Mouse (Mus musculus): ENCODE measurements at regions not wholly inside any gene's neighbourhood (a gene's known extent, or its start where the extent isn't known, plus 50 kb on each side); places are given as distances from the start of the nearest gene placed in this dataset.

DNA sequence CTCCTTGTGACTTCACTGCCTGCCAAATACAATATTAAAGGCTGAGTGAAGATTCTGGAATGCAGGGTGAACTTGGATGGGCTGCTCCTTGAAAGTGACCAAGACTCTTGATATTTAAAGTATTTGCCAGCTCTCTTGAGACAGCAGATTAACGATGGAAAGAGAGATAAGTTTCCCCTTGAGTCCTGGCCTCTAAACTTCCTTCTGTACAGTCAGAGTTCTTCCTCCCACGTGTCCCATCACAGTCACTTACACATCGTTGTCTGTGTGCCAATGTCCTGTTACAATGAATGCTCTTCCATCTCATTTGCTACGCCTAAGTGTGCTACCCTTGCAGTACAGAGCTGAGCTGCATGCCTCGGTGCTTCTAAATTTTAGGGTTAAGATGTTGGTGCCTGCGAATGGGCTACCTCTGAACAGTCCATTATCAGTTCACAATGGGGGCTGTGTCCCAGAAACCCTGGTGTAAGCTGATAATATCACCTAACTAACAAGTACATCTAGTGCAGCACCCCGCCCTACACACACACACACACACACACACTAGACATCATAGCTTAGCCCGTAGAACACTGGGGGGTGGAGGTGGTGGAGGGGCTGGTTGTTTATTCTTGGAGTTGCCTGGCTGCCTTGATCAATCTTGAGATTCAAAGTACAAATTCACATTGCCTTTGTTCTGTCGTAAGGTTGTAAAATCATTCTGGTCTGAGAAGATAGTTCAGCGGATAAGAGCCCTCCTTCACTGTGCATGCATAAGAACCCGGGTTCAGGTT, 207.9 kb upstream of the Pgrmc2 start:
- peak; percentile 25 for DNase-seq

DNA sequence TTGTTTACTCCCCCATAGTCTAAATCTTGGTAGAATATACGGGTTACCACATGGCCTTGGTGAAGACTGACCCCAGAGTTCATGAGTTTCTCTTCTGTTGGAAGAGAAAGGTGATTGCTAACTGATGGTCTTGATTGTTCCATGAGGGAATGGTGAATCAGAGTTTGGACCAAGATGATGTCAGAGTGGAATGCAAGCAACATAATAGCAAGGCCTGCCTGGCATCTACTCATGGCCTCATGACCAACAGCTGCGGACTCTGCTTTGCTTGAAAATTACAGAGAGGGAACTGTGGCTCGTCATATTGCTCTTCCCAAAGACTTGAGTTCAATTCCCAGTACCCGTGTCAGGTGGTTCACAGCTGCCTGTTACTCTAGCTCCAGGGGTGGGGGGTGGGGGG, 205.9 kb upstream of the Pgrmc2 start:
- no peak for DNase-seq

DNA sequence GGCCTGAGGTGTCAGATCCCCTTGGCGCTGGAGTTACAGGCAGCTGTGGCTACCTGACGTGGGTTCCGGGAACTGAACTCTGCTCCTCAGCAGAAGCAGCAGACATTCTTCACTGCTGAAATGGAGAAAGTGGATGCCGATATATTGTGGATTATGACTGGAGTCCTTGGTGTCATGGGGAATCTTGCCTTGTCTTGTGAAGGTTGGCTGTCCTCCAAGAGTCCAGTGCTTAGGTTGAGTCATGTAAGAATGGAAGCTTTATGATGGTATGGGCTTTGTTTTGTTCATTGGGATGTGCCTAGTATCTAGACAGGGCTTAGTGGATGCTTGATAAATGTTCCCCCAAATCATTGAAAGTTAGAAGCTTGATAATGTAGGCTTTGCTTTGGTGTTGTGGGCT, 205.2 kb upstream of the Pgrmc2 start:
- no peak for DNase-seq

DNA sequence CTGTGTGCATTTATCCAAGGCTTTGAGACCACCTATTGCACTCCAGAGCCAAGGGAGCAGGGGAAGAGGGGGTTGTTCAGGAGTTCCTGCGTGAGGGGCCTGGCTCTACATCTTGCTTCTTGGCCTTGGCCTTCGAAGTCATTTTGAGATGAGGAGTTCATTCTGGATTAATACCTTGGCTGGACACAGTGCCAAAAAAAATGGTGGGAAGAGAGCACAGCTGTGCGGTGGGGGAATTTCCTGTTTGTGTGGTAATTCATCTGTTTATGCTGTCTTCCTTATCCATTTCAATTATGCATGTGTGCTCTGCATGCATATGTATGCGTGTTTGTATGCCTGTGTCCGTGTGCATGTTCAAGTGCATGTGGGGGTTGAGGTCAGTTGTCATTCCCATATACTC, 202.5 kb upstream of the Pgrmc2 start:
- peak; percentile 11 for DNase-seq

DNA sequence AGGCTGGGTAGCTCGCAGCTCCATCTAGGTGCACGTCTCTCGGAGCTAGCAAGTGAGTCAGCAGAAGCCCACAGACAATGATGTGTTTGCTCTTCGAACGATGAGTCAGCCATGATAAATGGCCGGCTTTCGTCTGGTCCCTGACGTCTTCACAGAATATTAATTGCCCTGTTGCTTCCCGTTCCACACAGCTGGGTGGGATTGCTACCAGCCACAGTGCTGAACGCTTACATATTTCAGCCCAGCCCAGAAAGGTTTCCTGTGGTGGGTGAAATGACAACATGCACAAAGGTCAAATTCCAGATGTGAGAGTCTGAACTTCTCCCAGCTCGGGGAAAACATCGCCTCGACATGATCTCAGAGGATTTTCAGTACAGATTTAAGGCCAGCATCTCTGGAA, 202.1 kb upstream of the Pgrmc2 start:
- DNase-seq, result peak; percentile 74

DNA sequence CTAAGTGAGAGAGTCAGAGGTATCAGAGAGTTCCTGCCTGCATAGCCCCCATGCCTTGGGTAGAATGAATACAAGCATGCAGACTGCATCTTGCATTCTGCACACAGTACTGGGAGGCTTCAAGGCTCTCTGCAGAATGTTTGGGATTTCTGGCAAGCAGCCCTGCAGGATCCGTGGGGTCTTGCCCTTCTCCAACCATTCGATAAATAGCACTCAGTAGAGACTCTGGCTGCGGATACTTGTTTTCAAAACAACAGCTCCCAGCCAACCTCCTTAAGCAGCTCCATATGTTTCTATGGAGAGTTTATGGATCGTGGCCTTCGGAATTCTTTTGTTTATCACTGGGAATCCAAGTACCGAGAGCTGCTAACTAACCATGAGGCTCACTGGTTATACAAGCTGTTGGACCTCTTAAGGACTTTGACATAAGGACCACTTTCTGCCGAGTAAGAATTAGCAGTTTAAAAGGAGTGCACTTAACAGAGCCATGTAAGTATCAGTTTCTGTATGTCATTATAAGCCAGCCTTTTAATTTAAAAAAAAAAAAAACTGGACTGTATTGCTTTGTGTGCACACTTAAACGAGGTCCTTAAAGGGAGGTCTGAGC, 199.7 kb upstream of the Pgrmc2 start:
- peak; percentile 18 for DNase-seq

DNA sequence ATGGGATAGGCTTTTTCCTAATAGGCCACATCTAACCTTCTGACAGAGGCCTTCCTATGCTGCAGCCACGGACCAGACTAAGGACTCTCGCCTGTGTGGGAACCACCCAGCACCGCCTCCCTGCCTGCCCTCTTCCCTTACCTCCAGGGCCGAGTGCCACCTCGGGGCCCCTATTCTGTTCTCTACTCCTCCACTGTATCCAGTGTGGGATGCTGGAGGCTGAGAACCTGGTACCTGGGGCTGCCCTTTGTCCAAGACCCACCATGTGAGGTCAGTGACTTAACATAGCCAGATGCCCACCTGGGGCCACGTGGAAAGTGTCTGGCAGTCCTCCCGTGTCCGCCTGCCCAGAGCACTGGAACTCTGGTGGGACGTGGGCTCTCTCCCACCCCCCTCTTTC, 193.2 kb upstream of the Pgrmc2 start:
- no peak for DNase-seq

DNA sequence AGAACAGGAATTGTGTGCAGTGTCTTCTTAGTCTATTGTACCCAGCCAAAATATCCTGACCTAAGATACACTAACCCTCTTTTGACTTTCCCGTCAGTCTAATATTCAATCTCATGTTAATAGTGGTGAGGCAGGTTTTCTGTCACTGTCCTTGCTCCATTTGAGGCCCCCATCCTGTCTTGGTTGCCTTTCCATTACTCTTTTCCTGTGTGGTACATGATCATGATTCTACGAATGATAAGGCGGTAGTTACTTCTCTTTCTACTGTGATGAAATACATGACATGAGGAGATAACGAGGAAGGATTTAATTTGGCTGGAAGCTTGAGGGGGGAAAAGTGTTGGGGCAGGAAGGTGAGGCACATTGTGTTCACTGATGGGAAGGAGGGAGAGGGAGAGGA, 185.7 kb upstream of the Pgrmc2 start:
- no peak for DNase-seq

DNA sequence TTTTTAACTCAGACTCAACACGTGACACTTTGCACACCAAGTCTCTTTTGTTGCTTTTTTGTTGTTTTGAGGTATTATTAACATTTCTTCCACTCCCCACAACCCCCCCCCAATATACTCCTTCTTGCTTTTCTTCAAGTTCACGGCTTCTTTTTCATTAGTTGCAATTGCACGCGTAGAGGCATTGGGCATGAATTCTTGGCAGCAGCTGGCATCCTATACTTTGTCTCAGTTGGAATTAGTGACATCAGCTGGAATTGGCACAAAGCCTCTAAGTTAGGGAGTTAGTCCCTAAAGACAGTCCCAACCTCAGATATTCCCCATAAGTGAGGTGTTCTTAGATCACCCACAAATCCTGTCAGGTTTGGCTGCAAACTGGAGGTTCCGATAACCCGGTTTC, 183.4 kb upstream of the Pgrmc2 start:
- DNase-seq, result no peak

DNA sequence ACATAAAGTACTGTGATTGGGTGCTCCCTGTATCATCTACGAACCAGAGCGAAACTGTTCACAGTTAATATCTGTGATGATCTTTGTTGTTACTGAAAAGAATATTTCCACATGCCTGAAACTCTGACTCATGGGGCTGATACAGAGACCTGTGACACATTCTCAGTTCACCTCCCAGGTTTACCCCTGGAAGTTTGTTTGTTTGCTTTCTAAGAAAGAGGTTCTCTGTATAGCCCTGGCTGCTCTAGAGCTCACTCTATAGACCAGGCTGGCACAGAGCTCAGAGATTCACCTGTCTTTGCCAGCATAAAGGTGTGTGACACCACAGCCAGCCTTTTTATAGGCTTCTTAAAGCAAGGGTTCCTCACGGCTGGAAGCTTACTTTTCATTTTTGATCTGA, 182.6 kb upstream of the Pgrmc2 start:
- no peak for DNase-seq

DNA sequence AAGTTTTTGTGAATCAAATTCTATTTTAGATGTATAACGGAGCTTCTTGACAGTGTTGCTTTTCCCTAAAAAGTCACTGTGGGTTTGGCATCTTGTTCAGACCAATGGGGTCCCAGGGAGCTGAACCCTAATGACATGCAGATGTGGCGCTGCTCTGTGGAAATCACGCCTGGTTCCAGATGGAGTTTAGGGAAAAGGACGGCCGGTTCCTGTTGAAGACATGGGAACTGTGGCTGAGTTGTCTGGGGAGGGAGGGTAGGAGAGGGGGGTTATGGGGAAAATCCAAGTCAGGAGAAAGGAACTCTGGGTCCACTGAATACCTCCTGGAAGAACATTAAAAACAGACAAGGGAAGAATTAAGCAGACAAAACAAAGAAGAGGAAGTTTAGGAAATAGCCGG, 175.4 kb upstream of the Pgrmc2 start:
- DNase-seq, result no peak

DNA sequence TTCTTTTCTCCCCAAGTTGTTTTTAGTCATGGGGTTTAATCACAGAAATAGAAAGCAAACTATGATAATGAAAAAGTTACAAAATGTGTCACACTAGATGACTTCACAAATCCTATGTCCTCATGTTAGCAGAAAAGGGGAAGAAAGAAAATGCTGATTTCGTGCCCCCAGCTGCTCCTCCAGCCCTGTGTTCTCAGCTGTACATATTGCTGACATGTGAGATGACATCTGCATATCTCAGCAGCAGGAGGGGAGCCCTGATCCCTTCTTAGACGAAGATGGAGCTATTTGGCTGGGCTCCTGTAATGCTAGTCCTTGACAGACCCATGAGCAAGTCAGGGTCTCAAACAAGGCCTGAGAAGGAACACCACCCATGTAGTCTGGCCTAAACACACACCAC, 162.1 kb upstream of the Pgrmc2 start:
- no peak for DNase-seq

DNA sequence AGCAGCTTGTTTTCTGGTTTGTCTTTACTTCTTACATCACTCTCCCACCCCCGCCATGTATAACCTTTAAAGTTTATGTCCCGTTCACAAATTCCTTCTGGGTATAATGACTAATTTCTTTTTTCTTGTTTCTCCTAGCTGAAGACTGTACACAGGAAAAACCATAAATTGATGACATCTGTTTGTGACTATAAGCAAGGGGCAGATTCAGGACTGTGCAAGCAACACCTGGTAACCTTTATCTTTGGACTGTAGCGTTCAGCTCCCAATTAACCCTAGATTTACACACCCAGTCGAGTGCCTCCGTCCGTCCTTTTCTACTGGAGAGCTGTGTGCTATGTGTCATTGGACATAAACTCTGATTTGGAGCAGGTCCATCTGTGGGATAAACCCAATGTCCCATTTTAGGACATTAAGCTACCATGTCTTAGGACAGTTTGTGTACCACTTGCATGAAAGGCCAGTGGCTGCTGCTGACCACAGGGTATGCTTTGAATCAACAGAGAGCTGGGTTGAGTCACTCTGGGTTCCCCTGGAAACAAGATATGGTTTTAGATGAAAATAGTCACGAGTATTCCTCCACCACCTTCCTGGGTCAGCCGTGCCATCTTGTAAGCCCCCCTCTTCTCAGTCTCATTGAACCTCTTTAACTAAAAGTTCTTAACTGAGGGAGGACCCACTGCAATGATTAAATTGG, 159.2 kb upstream of the Pgrmc2 start:
- no peak for DNase-seq

DNA sequence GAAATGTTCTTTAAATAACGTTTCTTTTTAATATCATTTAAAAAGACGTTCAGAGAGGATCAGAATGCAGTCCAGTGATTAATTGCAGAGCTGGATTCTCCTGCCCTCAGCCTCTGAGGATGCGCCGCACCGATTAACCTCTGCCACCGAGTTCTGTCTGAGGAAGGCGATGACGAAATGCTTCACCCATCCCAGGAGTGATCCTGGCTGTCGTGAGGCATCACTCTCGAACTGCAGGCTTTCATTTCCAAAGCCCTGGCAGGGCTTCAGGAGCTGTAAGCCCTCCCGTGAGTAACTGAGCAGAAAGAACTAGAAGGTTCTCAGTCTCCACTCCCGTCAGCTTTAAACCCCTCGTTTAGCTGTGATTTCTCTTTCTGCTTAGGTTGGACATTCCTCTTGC, 157.0 kb upstream of the Pgrmc2 start:
- no peak for DNase-seq

DNA sequence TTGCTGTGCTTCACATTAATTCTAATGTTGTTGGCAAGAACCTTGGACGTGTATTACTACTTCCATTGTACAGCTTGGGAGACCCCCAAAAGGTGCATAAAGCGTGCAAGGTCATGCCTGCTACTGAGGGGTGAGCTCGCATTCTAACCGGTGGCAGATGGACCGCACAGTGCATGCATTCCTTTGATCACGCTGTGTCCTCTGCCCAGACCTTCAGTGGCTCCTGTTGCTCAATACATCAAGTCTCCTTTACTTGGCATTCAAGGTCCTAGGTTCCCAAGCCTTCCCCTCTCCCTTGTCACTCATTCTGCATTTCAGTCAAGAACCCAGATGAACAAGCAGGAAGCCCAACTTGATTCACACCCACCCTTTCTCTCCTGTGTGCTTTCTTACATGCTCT, 156.4 kb upstream of the Pgrmc2 start:
- DNase-seq, result no peak

DNA sequence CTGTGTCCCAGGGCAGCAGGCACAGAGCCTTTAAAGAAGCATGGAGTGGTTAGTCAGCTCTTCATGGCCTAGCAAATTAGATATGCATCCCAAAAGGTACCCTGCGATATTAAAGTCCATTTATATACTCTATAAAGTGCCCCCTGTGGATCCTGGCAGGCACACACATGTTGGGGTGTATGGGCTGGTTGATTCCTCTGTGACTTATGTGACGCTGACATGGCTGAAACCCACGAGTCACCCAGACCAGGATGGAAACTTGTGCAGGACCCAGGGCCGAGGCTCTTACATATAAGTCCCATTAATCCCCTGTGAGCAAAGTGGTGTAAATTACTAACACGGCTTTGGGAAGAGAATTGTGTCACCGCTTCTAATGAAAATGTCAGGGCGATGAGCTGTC, 155.2 kb upstream of the Pgrmc2 start:
- no peak for DNase-seq

DNA sequence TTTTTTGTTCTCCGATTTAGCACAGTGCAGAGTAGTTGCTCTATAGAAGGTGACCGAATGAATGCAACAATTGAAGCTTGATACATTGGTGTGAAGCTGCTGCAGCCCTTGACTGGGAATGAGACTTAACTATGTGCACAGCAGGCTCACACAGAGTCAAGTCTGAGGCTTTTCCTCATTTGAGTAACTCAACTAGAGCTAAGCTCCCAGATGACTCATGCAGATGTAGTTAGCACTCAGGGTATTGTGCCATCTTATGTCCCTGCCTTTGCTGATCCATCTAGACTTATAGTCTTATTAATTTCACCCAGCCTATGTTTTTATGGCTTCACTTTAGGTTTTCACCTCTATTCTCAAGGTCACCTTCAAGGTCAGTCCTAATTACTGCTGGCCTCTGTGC, 152.8 kb upstream of the Pgrmc2 start:
- DNase-seq, result no peak

DNA sequence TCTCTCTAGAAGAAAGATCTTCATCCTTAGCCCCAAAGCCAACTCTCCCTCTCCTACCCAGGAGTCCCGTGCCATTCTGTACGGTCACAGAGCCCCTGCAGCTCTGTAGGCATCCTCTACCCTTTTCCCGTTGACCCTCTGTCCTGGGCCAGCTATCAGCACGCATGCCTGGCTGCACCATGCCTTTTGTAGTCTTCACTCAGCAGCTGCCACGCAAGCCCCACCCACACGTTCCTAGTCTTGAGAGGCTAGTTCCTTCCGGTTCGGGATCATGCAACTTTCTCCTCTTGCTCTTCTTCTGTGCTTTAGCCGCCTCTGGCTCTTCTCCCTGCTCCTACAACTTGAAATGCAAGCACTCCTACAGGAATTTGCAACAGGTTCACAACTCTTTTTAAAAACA, 152.1 kb upstream of the Pgrmc2 start:
- DNase-seq, result no peak

DNA sequence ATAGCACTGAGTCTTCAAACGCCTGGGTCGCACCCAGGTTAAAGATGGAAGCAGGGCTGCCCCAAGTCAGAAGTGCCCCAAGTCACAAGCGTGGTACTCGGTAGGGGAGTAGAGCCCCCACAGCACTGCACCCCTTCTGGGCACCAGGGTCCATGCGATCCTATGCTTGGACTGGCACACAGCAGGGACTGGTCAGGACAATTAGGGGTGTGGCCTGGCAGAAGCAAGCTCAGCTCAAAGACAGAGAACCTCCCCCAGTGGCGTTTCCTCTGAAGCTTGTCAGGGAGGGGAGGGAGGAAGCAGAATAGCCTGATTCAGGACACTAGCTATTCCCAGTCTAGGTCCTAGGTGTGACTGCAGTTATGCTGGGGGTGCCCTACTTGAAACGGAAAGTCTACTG, 151.3 kb upstream of the Pgrmc2 start:
- no peak for DNase-seq

DNA sequence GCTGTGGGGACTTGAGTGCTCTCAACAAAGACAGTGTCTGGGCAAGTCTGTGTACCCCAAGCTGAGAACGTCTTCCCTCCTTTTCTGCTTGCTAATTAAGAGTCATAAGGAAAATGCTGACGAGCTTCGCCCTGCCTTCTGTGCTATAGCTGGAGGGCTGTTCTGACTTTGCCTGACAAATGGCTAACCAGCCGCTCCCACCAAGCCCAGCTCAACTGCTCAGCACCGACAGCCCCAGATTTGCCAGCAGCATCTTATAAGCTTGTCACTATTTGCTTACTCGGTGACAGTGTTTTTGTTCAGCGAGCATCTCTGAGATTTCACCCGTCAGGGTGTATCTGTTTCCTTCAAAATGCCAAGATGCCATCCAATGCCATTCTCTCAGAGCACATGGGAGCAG, 150.6 kb upstream of the Pgrmc2 start:
- DNase-seq, result no peak

DNA sequence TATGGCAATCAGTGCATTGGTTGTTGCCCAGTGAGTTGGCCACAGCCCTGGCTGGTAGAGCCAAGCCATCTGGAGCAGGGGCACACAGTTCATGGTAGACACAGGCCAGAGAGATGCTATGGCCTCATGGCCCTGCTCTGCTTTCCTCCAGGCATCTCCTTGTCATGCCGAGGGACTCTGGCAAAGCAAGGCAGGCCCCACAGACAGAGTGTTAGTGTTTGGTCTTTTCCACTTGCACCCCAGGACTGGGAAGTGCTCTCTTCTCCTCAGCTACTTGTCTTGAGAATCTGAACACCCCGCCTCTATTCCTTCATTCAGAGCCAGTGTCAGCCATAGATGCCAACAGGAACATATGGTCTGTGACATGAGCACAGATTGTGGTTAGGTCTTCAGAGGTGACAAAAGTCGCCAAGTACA, 148.1 kb upstream of the Pgrmc2 start:
- no peak for DNase-seq

DNA sequence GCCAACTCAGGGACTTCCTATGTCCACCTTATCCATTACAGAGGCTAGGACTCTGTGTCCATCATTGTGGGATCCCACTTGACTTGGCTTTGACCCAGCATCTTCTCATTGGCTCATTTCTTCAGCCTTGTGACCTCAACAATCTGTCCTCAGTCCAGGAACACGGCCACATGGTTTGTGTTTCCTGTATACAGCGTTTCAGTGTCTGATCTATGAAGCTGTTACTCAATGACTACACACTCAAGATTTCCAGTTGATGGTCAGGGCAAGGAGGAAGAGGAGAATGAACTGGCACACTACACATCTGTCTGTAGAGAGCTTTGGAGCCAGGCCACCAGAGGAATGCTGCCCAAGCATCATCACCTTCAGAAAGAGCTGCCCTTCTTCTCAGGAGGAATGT, 146.6 kb upstream of the Pgrmc2 start:
- DNase-seq, result no peak

DNA sequence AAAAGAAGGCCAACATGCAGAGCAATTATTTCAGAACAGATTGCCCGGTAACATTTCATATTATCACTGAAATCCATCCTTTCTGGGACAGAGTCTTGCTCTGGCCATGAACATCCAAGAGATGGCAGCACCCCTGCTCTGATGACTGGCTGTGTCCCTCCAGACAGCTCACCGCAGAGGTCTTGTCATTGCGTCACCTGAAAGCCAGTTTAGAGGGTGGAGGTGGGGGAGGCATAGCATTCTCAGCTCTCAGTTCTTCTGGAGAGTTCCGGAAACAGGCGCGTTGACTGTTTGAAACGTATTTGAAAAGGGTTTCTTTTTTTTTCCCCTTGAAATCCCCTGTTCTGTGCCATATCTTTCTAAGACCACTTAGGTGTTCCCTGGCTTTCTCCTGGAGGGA, 145.7 kb upstream of the Pgrmc2 start:
- DNase-seq, result peak; percentile 45

DNA sequence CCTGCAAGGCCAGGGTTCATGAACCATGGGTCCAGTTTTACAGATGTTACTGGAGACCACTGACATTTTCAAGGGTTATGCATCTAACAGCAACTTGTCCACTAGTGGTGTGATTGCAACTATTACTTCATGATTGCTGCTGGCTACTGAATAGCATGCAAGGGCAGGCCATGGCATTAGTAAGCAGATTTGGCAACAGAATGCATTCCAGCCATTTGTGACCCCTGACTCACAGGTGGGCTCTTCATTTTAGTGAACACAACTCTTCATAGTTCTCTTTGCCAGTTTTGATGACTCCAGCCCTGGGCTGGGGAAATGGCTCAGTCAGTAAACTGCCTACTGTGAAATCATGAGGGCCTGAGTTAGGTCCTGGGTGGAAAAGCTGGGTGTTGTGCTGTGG, 137.9 kb upstream of the Pgrmc2 start:
- no peak for DNase-seq

DNA sequence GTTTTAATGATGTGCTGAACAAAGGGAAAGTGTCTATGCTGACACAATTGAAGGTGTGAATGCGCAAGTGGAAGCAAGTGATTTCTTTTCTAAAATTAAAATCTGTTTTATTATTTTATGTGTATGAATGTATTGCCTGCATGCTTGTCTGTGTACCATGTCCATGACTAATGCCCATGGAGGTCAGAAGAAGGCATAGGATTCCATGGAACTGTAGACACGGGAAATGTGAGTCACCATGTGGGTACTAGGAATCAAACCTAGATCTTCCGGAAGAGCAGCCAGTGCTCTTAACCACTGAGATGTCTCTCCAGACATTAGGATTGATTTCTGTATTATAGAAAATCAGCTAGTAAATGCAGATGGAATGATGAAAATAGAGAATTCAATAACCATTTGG, 134.9 kb upstream of the Pgrmc2 start:
- no peak for DNase-seq
